Mouse (Mus musculus): Measurements from ENCODE around the gene Tecpr1. TPM values are rescaled to one million over a fixed set of nuclear protein-coding genes. Genes with fewer than 3 reads are reported as not detected.

The Tecpr1 gene
- polyA plus RNA-seq, 1 experiment from 2014 or later, result 18.4 TPM

Other genes with a start within 250 kb of the Tecpr1 start
- gene Ccz1, start 208.7 kb downstream of the Tecpr1 start, polyA plus RNA-seq (2014; fragmentation: Nextera tagmentation; extraction: Ambion mirVana), result 121 and 123 TPM in 2 replicates
- not detected in 2 replicates for gene Ocm, start 196.9 kb downstream of the Tecpr1 start, polyA plus RNA-seq (2014; fragmentation: Nextera tagmentation; extraction: Ambion mirVana)
- gene Lmtk2, start 123.2 kb downstream of the Tecpr1 start, polyA plus RNA-seq (2014; fragmentation: Nextera tagmentation; extraction: Ambion mirVana), result 6.4 and 6.7 TPM in 2 replicates
- 0.08 TPM in 1 of 2 replicates, not detected in the other for gene Bhlha15, start 33.3 kb downstream of the Tecpr1 start, polyA plus RNA-seq (2014; fragmentation: Nextera tagmentation; extraction: Ambion mirVana)
- gene Bri3, start 20.8 kb upstream of the Tecpr1 start, polyA plus RNA-seq (2014; fragmentation: Nextera tagmentation; extraction: Ambion mirVana), result 119 and 121 TPM in 2 replicates
- 2.3 and 2.9 TPM in 2 replicates for gene Baiap2l1, start 134.5 kb upstream of the Tecpr1 start, polyA plus RNA-seq (2014; fragmentation: Nextera tagmentation; extraction: Ambion mirVana)

Data from neural tube, embryonic 11.5 days (tissue).